Mouse (Mus musculus) E14TG2a.4 (cell line): ENCODE measurements at regions not wholly inside any gene's neighbourhood (a gene's known extent, or its start where the extent isn't known, plus 50 kb on each side); places are given as distances from the start of the nearest gene placed in this dataset.

Experiments used
- CTCF ChIP-seq: conservative IDR thresholded peaks from 2 replicates; pipeline ENCODE4 v1.5.1; 2014; ENCODE audit warnings: low read length
- NANOG ChIP-seq: IDR thresholded peaks from 2 replicates; pipeline ENCODE4 v1.6.1; 2014; ENCODE audit warnings: borderline replicate concordance, low read length, mixed read lengths
- POU5F1 ChIP-seq: IDR thresholded peaks from 2 replicates; pipeline ENCODE4 v1.6.1; 2014; ENCODE audit warnings: low read length, borderline replicate concordance

DNA sequence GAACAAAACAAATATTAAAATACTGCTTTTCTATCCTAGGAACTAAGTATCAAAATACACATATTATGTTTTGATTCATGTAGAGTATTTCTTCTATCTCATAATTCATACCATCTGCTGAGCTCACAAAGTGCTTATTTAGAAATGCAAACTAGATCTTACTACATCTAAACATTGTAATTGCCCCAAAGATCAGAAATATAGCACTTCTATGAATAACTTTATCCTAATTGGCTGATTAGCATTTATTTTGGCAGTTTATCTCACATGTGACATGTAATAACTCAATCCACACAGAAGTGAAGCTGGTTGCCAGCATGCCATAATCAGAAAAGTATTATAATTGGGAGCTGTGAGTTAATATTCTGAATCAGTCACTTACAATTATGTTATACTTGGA, 684.6 kb upstream of the Adarb2 start:
- TF ChIP-seq CTCF: no peak
- TF ChIP-seq POU5F1: no peak
- TF ChIP-seq NANOG: no peak
